Mouse (Mus musculus): ENCODE data around the gene Gm7970. TPM values are rescaled to one million over a fixed set of nuclear protein-coding genes. Genes with fewer than 3 reads are reported as not detected.
"Not testable (repeated sequence)": the region's sequence is repeated elsewhere in the genome, so short reads cannot be mapped to it uniquely, and the experiment has no call there.

Gm7970 gene
- polyA plus RNA-seq (2016; fragmentation: Nextera tagmentation; extraction: Ambion mirVana) = not detected in 2 replicates

GRCm38 (mm10) chr14:41555483-41555882, at the start of gene Gm7970:
Gm7970 (minus strand) TSS chr14:41555583.
- not testable (repeated sequence) for H3K27me3 ChIP-seq (replicated peaks; ENCODE audit: low read depth, poor library complexity, severe bottlenecking); H3K4me1 ChIP-seq; H3K27ac ChIP-seq (replicated peaks); H3K36me3 ChIP-seq (replicated peaks); H3K9me3 ChIP-seq; H3K4me3 ChIP-seq; DNase-seq (ENCODE audit: low spot score)
- no CpG with 5 or more reads among the region's 2 CpGs for WGBS

GRCm38 (mm10) chr14:41600935-41601334, 45.6 kb upstream of the Gm7970 start:
- not testable (repeated sequence) for H3K4me1 ChIP-seq; H3K27me3 ChIP-seq (replicated peaks; ENCODE audit: low read depth, poor library complexity, severe bottlenecking); H3K36me3 ChIP-seq (replicated peaks); H3K9me3 ChIP-seq; DNase-seq (ENCODE audit: low spot score); H3K27ac ChIP-seq (replicated peaks); H3K4me3 ChIP-seq
- 94% methylated on average over 15 of the region's 15 CpGs for WGBS

- not testable (repeated sequence) for H3K36me3 ChIP-seq (replicated peaks)
- 72% methylated on average over 1 of the region's 1 CpGs for WGBS
Observed at GRCm38 (mm10) chr14:41586346-41586745, 31.0 kb upstream of the Gm7970 start.

GRCm38 (mm10) chr14:41572911-41573310, 17.5 kb upstream of the Gm7970 start, which contains the start of gene 1700049E17Rik2:
1700049E17Rik2 (plus strand) TSS chr14:41573211.
- not testable (repeated sequence) for H3K9me3 ChIP-seq; H3K4me1 ChIP-seq; H3K27me3 ChIP-seq (replicated peaks; ENCODE audit: low read depth, poor library complexity, severe bottlenecking); H3K4me3 ChIP-seq; H3K27ac ChIP-seq (replicated peaks); DNase-seq (ENCODE audit: low spot score); H3K36me3 ChIP-seq (replicated peaks)
- WGBS = no CpG with 5 or more reads among the region's 1 CpGs

More at GRCm38 (mm10) chr14:41586346-41586745, 31.0 kb upstream of the Gm7970 start:
- not testable (repeated sequence) for H3K27me3 ChIP-seq (replicated peaks; ENCODE audit: low read depth, poor library complexity, severe bottlenecking); H3K4me3 ChIP-seq; H3K27ac ChIP-seq (replicated peaks); DNase-seq (ENCODE audit: low spot score); H3K4me1 ChIP-seq; H3K9me3 ChIP-seq

GRCm38 (mm10) chr14:41524695-41525094, 30.7 kb downstream of the Gm7970 start:
- WGBS = 86% methylated on average over 1 of the region's 1 CpGs

GRCm38 (mm10) chr14:41520683-41521082, 34.7 kb downstream of the Gm7970 start:
- not testable (repeated sequence) for H3K4me3 ChIP-seq; H3K4me1 ChIP-seq; DNase-seq (ENCODE audit: low spot score); H3K36me3 ChIP-seq (replicated peaks); H3K27ac ChIP-seq (replicated peaks); H3K9me3 ChIP-seq; H3K27me3 ChIP-seq (replicated peaks; ENCODE audit: low read depth, poor library complexity, severe bottlenecking)
- 73% methylated on average over 5 of the region's 5 CpGs for WGBS

More at GRCm38 (mm10) chr14:41524695-41525094, 30.7 kb downstream of the Gm7970 start:
- H3K9me3 ChIP-seq; DNase-seq (ENCODE audit: low spot score); H3K27me3 ChIP-seq (replicated peaks; ENCODE audit: low read depth, poor library complexity, severe bottlenecking); H3K27ac ChIP-seq (replicated peaks); H3K4me1 ChIP-seq; H3K36me3 ChIP-seq (replicated peaks); H3K4me3 ChIP-seq: not testable (repeated sequence)

Other genes with a start within 250 kb of the Gm7970 start
- gene Gm5798, start 207.0 kb downstream of the Gm7970 start, polyA plus RNA-seq (2016; fragmentation: Nextera tagmentation; extraction: Ambion mirVana) = not detected in 2 replicates
- gene Gm7945, start 169.2 kb downstream of the Gm7970 start, polyA plus RNA-seq (2016; fragmentation: Nextera tagmentation; extraction: Ambion mirVana) = not detected in 2 replicates
- gene Gm6482, start 147.3 kb downstream of the Gm7970 start, polyA plus RNA-seq (2016; fragmentation: Nextera tagmentation; extraction: Ambion mirVana) = not detected in 2 replicates
- not detected in 2 replicates for gene Gm7954, start 102.1 kb downstream of the Gm7970 start, polyA plus RNA-seq (2016; fragmentation: Nextera tagmentation; extraction: Ambion mirVana)
- not detected in 2 replicates for gene Gm3486, start 66.1 kb downstream of the Gm7970 start, polyA plus RNA-seq (2016; fragmentation: Nextera tagmentation; extraction: Ambion mirVana)
- gene 1700049E17Rik2, start 17.6 kb upstream of the Gm7970 start, polyA plus RNA-seq (2016; fragmentation: Nextera tagmentation; extraction: Ambion mirVana) = not detected in 2 replicates
- not detected in 2 replicates for gene Gm3072, start 69.0 kb upstream of the Gm7970 start, polyA plus RNA-seq (2016; fragmentation: Nextera tagmentation; extraction: Ambion mirVana)
- not detected in 2 replicates for gene Gm3676, start 90.9 kb upstream of the Gm7970 start, polyA plus RNA-seq (2016; fragmentation: Nextera tagmentation; extraction: Ambion mirVana)
- gene Gm8068, start 146.3 kb upstream of the Gm7970 start, polyA plus RNA-seq (2016; fragmentation: Nextera tagmentation; extraction: Ambion mirVana) = not detected in 2 replicates
- not detected in 2 replicates for gene Gm7929, start 195.0 kb upstream of the Gm7970 start, polyA plus RNA-seq (2016; fragmentation: Nextera tagmentation; extraction: Ambion mirVana)
- gene Gm47189, start 216.9 kb upstream of the Gm7970 start, polyA plus RNA-seq (2016; fragmentation: Nextera tagmentation; extraction: Ambion mirVana) = not detected in 2 replicates

All from embryonic facial prominence, embryonic 10.5 days (tissue).